Mouse (Mus musculus): ENCODE results near the gene Pars2.

Pars2 gene

GRCm38 (mm10) chr4:106703956-106704355 lies 53.1 kb downstream of the Pars2 start:
- no peak for DNase-seq (ENCODE audit: low read depth, low spot score)

- DNase-seq (ENCODE audit: low read depth, low spot score): no peak
Measured at GRCm38 (mm10) chr4:106704416-106704815, 53.5 kb downstream of the Pars2 start.

Data from brain, embryonic 18.5 days (tissue).